Mouse (Mus musculus) thymus, adult 2 months (tissue): ENCODE data around the gene Morc3.

Experiments
- CTCF ChIP-seq: fragments of 200-500 bp; IDR thresholded peaks from 2 replicates; pipeline ENCODE4 v1.5.1; 2012; ENCODE audit warnings: mild to moderate bottlenecking, control low read depth, low read length, moderate library complexity, borderline replicate concordance; ENCODE audit not compliant: control insufficient read depth, poor library complexity, insufficient read depth; ENCODE audit errors: extremely low read depth
- POLR2A ChIP-seq: fragments of 200-500 bp; IDR thresholded peaks from 2 replicates; pipeline ENCODE4 v1.6.1; 2012; ENCODE audit warnings: mild to moderate bottlenecking, low read length, control low read depth, moderate library complexity; ENCODE audit not compliant: control insufficient read depth, poor library complexity, insufficient read depth; ENCODE audit errors: extremely low read depth

DNA sequence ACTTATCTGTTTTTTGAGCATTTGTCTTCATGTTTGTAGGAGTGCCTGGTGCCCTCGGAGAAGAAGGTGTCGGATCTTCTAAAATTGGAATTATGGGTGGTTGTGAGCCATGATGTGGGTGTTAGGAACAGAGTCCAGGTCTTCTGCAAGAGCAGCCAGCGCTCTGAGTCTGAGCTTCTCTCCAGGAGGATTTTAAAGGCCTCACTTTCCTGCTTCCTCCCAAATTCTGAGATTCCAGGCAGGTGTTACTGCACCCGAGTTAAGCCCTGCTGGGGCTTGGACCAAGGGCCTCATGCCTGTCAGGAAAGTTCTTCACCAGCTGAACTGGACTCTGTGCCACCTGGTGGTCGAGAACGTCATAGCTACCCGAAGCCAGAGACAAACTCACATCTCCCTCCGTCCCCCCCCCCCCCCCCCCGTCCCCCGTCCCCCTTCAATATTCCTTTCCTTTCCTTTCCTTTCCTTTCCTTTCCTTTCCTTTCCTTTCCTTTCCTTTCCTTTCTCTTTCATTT, 83.5 kb downstream of the Morc3 start:
- peak; percentile 58; the same call in 1 of the 2 replicates for TF ChIP-seq CTCF
- no peak for TF ChIP-seq POLR2A
